Mouse (Mus musculus) right cerebral cortex, adult 18-20 months (tissue): ENCODE measurements around the gene Tpm1.

Source experiments
- DNase-seq: peaks from one replicate; pipeline ENCODE4 v3.0.0; 2022; ENCODE audit warnings: mixed read lengths

Gene Tpm1

DNA sequence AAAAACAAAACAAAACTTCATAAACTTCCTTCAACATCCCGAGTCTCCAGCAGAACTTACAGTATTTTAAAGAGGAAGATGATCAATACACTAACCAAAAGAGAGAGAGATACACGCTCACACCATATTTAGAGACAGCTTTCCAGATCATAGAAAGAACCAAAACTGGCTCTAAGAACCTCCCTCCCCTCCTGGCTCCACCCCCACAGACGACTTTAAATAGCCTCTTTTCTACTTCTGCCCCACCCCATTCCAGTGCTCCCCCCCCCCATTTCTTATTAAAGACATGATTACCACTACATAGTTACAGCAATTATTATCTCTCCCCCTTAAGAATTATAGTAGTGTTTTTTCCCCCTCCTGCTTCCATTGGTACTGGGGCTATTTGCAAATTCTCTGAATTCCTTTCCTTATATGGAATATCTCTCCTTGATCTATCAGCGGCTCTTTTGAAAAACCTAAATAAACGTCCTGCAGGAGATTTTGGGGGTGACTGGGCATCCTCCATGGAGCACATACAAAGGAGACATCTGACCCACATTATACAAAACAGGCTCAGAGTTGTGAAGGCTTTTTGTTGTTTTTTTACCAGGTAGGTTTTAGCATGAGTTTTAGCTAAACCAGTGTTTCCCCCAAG is 3.1 kb downstream of the Tpm1 start:
- no peak for DNase-seq

- DNase-seq, result no peak
Measured at GRCm38 (mm10) chr9:67045306-67045675, 3.9 kb downstream of the Tpm1 start.

GRCm38 (mm10) chr9:67044551-67045305 is 4.5 kb downstream of the Tpm1 start:
- DNase-seq, result peak; percentile 82

GRCm38 (mm10) chr9:67043231-67044199 is 5.7 kb downstream of the Tpm1 start:
- peak; percentile 100 for DNase-seq

DNA sequence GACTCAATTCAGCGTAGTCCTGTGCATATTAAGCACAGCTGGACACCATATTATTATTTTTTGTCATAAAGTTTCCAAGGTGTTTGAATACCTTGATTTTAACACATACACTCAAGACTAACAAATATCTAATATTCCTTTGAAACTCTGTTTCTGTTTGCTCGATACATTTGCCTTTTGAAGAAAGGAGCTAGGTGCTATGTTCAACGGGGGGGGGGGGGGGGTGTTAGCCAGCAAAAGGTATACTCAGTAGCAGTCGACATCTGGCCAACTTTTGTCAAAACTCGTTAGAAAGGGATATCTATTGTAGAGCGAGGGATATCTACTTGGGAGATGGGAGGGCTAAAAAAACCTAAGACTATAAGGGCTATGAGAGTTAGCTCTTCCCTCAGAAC is 6.4 kb downstream of the Tpm1 start:
- DNase-seq, result no peak

DNA sequence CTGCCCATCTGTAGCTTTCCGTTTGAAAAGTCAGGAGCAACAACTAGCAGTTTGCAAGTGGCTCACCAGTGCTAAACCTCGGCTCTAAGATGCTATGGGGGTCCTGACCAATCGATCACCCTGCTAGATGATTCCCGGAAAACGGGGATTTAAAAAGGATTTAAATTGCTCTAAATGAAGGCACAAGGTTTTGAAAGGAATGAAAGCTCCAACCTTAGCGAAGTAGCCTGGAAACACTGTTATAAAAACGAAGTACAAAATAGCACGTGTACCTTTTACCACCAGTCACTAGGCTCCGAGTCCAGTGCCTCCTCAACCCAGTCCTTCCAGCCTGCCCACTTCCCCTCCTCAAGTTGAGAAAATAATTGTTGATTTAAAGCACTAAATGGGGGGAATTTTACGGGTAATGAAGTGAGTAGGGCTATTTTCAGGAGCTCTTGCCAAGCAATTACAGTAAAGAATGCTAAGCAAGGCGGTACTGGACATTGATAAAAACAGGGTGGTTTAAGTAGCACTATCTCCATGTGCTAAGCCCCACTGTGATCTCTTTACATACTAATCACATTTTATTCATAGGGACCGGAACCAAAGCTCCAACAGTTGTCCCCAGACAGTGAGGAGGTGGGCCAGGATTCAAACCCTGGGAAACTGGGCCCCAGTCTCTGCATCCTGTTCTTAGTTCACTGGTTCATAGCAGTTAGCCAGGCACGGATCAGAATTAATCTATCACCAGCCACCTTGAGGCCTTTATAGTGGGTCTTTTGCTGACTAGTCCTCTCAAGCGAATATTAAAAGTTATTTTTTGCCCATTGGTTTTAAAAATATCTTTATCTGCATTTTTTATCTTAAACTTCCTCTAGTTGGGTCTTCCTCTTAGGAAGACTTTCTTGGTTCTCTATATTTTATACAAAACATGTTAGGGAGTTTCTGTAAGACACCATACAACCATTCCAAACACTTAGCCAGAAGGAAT is 7.1 kb downstream of the Tpm1 start:
- DNase-seq, result no peak

DNA sequence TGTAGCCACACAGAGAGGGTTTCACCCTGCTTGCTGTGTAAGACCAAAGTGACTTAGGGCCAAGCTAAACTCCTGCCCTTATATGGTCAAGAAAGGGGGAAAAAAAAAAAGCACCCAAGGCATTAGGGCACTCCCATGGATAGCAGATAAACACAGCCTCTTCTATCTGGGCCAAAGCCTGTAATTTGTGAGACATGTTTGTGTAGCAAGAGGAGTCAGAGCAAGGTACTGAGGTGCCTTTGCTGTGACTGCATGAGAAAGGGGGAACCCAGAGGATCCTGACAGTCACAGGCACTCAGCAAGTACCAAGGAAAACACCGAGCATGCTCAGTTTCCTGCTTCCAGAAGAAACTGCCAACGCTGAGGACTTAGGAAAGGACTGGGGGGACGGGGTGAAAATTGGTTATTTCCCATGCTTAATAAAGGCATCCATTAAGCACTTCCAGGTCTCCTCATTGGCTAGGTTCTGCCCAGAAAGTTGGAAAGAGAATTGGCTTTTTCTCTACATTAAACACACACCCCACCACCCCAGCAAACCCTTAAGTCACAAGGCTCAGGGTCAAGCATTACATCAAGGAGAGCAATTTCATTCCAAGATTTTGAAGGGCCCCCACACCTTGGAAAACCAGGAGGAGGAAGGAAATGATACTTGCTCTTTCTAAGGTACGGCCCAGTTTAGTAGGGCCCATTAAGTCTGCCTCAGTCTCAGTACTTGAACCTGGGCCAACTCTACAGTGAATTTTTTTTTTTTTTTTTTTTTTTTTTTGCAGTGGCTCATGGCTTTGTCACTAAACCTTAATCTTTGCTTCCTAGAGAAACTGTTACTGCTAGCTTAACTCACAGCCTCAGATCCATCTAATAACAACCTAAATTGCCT is 8.0 kb downstream of the Tpm1 start:
- DNase-seq, result no peak

DNA sequence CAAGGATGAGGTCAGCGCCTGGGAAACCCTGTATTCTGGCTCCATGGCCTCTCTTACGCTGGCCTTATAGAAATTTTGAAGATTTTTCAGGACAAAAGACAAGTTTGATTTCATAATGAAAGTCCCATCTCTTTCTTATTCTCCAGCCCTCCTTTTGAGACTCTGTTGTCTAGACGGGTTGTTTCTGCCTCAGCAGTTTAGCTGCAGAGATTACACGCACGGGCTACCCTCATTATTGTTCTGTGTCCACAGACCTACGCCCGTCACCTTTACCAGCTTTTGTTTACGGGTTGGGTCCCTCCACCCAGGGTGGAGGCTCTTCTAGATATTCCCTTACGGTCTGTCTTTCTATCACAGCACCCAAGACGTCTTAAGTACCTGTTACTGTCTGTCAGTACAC is 9.3 kb downstream of the Tpm1 start:
- DNase-seq, result no peak

- no peak for DNase-seq
Measured at GRCm38 (mm10) chr9:67038686-67039085, 10.5 kb downstream of the Tpm1 start.

GRCm38 (mm10) chr9:67037666-67038065 is 11.5 kb downstream of the Tpm1 start:
- no peak for DNase-seq

DNA sequence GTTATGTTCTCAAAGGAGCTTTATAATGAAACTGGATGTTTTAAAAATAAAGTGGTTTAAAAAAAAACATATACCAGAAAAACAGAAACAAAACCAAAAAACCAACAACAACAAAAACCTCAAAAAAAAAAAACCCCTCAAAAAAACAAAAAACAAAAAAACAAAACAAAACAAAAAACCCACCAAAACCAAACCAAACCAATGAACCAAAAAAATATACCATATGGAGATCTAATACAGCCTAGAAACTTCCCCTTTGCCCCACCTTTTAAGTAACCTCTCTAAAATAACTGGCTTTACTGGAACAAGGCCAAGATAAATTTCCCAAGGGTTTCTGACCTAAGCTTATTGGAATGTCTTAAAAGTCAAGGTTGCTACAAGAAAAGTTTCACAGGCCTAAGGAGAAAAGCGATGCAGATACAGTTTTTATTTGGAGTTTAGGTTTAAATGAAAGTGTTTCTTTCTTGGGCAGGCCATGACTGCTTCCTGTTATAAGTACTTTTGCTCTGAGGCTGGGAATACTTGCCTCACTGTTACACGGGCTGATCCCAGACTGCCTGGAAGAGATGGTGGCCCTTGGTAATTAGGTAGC is 12.6 kb downstream of the Tpm1 start:
- DNase-seq, result no peak

DNA sequence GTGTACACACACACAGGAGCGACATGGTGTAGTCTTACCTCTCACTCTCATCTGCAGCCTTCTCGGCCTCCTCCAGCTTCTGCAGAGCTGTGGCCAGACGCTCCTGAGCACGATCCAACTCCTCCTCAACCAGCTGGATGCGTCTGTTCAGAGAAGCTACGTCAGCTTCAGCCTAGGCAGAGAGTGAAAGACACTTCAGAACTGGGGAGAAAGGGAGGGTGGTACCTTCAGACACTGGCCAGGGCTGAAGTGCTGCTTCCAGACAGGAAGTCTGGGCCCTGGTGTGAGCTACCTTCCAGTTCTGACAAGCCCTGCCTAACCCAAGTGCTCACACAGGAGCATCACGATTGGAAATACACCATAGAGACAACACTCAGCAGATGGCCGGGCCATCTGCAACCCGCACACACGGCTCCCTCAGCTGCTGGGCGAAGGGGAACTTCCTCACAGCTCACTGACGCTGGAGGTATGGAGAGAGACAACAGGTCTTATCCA is 13.2 kb downstream of the Tpm1 start:
- DNase-seq, result peak; percentile 84

- no peak for DNase-seq
Measured at GRCm38 (mm10) chr9:67034677-67035076, 14.5 kb downstream of the Tpm1 start.

- DNase-seq, result peak; percentile 63
Measured at GRCm38 (mm10) chr9:67033016-67033415, 16.2 kb downstream of the Tpm1 start.

GRCm38 (mm10) chr9:67032611-67033010 is 16.6 kb downstream of the Tpm1 start:
- DNase-seq, result no peak

DNA sequence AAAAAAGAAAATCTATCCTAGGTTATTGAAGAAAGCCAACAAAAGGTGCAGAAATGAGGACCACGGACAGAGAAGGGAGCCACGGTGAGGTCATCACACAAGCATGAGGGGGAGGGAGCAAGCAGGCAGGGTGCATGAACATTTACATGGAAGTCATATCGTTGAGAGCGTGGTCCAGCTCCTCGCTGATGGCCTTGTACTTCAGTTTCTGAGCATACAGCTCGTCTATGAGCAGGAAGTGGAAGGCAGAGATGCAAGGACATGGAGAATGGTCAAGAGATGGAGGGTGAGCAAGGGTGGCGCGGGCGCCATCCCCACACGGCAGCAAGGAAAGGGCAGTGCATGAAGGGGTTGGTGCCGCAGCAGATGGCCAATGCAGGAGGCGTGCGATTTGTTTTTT is 19.7 kb downstream of the Tpm1 start:
- DNase-seq, result no peak

DNA sequence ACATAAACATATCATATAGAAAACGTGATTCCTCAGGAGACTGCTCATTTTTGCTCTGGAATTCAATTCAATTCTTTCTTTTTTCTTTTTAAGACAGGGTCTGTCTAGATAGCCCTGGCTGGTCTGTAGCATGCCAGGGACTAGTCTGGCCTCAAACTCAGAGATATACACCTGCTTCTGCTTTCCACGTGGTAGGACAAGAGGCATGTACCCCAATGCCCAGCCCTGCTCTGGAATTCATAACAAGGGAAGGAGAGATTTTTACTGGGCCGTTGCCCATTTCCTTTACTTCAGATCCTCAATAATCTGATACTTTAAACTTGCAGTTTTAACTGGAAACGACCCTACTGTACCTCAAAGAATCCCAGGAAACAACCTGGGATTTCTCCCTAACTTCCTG is 20.3 kb downstream of the Tpm1 start:
- DNase-seq, result no peak

DNA sequence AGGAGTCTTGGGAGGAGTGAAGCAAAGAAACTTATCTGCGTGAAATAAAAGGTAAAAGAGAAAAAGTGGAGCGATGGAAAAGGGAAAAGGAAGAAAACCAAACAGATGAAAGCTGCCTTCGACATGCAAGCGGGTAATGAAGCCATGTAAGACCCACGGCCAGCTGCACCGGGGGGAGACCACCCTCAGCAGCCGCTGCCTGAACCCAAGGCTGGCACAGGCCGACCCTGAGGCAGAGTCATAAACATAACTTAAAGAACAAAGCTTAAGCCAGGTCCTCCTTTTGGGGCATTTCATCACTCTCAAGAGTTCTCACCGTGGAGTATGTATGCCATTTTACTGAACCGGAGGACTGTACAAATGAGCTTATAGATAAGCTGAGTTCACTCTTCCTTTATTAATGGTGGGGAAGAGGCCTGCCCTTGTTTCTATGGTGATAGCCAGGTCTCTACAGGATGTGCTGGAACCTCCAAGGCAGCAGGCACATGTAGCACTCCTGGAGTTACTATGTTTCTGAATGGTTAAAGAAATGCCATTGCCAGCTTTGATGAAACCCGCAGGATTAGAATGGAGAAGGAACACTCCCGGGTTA is 21.0 kb downstream of the Tpm1 start:
- no peak for DNase-seq

DNA sequence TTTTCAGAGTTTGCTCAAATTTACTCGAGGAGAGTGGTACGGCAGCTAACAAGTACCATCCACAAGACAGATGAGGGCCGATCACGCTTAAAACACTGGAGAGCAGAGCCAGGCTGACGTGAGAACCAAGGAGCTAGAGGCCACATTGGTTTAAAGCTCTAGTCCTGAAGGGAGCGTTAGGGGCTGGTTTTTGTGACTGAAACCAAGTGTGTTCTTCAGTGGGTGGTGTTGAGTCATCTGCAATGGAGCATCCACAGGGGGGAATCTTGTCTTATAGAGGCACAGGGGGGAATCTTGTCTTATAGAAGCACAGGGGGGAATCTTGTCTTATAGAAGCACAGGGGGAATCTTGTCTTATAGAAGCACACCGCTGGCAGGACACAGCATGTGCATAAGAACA is 22.3 kb downstream of the Tpm1 start:
- DNase-seq, result no peak

DNA sequence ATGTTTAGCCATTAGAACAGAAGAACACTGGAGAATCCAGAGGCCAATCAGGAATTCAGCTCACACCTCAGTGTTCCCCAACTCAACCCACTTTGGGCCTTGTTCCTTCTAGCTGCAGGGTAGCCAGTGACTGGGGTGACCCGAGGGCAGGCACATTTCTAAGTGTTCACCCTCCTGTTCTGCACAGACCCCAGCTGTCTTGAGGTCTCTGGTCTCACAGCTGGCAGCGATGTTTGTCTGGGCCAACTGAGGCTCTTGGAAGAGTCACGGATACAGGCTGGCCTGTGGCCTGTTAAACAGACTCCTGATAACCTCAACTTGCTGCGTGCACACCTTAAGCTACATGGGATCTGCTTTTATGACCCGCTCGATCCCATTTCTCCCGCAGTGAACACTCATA is 23.1 kb downstream of the Tpm1 start:
- no peak for DNase-seq
